Mouse (Mus musculus) intestine, postnatal 0 days (tissue): Measurements from ENCODE around the gene Nr5a2. TPM values are rescaled to one million over a fixed set of nuclear protein-coding genes. Genes with fewer than 3 reads are reported as not detected.
A peak's percentile ranks its signal among the peaks of the same experiment; 100 is the strongest.

Experiments
- ATAC-seq: fragments of 200-750 bp; cut with Nextera tagmentation; 2 replicates; pipeline ENCODE4 v1.8.0; 2017; ENCODE audit warnings: mild to moderate bottlenecking, moderate TSS enrichment, moderate library complexity
- H3K27ac ChIP-seq: fragments of 300-500 bp; sonication (generic); 2 replicates; pipeline ENCODE4 v1.5.1; 2014; ENCODE audit warnings: mild to moderate bottlenecking, low read depth, low read length, moderate library complexity
- H3K27me3 ChIP-seq: fragments of 300-500 bp; sonication (generic); replicated peaks from 2 replicates; pipeline ENCODE4 v1.6.1; 2014; ENCODE audit warnings: low read length, mixed read lengths; ENCODE audit not compliant: control insufficient read depth, insufficient read depth
- H3K36me3 ChIP-seq: fragments of 300-500 bp; sonication (generic); 2 replicates; pipeline ENCODE4 v1.6.1; 2014; ENCODE audit warnings: mild to moderate bottlenecking, moderate library complexity; ENCODE audit not compliant: control insufficient read depth, insufficient read depth
- H3K4me1 ChIP-seq: fragments of 300-500 bp; sonication (generic); replicated peaks from 2 replicates; pipeline ENCODE4 v1.6.1; 2014; ENCODE audit warnings: antibody characterized with exemption, low read length, mixed read lengths; ENCODE audit not compliant: control insufficient read depth, insufficient read depth
- H3K4me2 ChIP-seq: fragments of 300-500 bp; sonication (generic); replicated peaks from 2 replicates; pipeline ENCODE4 v1.6.1; 2014; ENCODE audit warnings: low read depth, mild to moderate bottlenecking, moderate library complexity
- H3K4me3 ChIP-seq: fragments of 300-500 bp; sonication (generic); 2 replicates; pipeline ENCODE4 v1.5.1; 2014; ENCODE audit warnings: low read depth, low read length
- H3K9ac ChIP-seq: fragments of 300-500 bp; sonication (generic); 2 replicates; pipeline ENCODE4 v1.6.1; 2014; ENCODE audit warnings: mild to moderate bottlenecking, low read depth, low read length
- H3K9me3 ChIP-seq: fragments of 300-500 bp; sonication (generic); 2 replicates; pipeline ENCODE4 v1.6.1; 2016; ENCODE audit warnings: mixed run types; ENCODE audit not compliant: control insufficient read depth
- CTCF ChIP-seq: sonication (generic); IDR thresholded peaks from 2 replicates; pipeline ENCODE4 v1.5.1; 2016; ENCODE audit warnings: low read depth, mild to moderate bottlenecking, control low read depth, antibody characterized with exemption, moderate library complexity
- WGBS: fragments of 180-500 bp; shearing (Covaris S2); extraction: QIAGEN DNeasy Blood & Tissue Kit; methylation state at CpG from one replicate; pipeline ENCODE4 v1.1.7; 2014; 5-methylcytosine and 5-hydroxymethylcytosine counted together
- polyA plus RNA-seq: library from polyadenylated mRNA; unstranded; fragments of >200 nt; fragmentation: Nextera tagmentation; extraction: Ambion mirVana; gene quantifications from 2 replicates; pipeline ENCODE4 v1.2.1, GENCODE M21; 2015

Gene Nr5a2
- 3.9 and 4.9 TPM in 2 replicates for polyA plus RNA-seq

DNA sequence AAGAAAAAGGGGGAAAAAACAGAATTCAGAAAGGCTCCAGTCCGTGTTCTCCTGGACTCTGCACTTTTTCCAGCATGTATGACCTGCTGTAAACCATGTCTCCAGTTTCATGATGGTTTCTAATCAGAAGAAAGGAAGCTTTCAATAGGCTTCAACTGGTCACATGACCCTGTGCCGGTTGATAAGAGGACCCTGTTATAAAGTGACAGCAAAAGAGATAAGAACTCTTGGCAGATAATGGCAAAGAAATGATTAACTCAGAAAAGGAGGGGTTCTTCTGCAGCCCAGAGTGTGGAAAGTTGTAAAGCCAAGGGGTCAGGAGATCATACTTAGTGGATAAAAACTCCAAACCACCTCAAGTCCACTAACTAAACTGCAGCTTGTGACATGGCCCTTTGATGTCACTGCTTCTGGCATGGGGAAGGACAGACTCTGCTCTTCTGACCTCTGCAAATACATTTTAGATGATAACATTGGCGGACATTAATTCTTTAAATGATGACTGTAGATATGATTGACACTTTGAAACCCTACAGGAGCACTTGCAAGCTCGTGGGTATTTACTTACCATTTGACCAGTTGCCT is at the start of gene Nr5a2:
Nr5a2 (minus strand) TSS at position 21 of the 585 bp plus-strand sequence.
- H3K9me3 ChIP-seq, result no peaks in the 10 kb centered on the region
- H3K4me1 ChIP-seq, result no peaks in the 10 kb centered on the region
- peak within 1 kb of the TSS; percentile 25 for H3K4me3 ChIP-seq
- no peaks in the 10 kb centered on the region for H3K27me3 ChIP-seq
- H3K4me2 ChIP-seq, result peak within 1 kb of the TSS; percentile 64
- H3K27ac ChIP-seq, result peak within 1 kb of the TSS; percentile 75
- no peak within 1 kb of the TSS for H3K9ac ChIP-seq
- peak; percentile 92 for ATAC-seq
- no peaks in the 10 kb centered on the region for H3K36me3 ChIP-seq
- WGBS, result 27% methylated on average over 4 of the region's 4 CpGs
- no peak for TF ChIP-seq CTCF

DNA sequence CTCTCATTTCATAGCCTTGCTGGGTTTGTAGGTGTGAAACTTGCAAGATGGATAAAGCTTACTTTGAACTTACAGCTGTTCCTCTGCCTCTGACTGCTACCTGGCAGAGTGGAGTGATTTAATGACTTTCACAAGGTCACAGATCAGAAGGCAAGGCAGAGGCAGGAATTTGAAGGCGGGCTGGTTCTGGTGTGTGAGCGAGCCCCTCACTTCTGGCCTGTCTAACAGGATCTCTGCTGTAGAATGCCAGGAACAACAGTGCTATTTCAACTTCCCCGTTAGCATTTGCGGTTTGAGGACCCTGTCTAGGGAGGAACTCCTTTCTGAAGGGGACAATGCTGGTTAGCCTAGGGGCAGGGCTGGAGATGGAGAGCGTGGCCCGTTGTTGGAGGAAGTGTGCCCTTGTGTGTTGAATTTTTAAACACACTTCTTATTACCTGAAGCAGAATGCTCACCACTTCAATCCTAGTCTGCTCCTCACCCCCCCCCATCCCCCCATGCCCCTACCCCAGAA is 48.5 kb upstream of the Nr5a2 start:
- no peak overlapping the region for H3K27ac ChIP-seq
- 61% methylated on average over 6 of the region's 6 CpGs for whole genome bisulfite sequencing
- no peak for ATAC-seq
- no peak overlapping the region for H3K9ac ChIP-seq
- TF ChIP-seq CTCF, result no peak
- H3K4me1 ChIP-seq, result no peaks in the 10 kb centered on the region
- no peak overlapping the region for H3K4me2 ChIP-seq
- H3K9me3 ChIP-seq, result no peaks in the 10 kb centered on the region
- H3K4me3 ChIP-seq, result no peak overlapping the region
- H3K27me3 ChIP-seq, result no peaks in the 10 kb centered on the region
- no peaks in the 10 kb centered on the region for H3K36me3 ChIP-seq

DNA sequence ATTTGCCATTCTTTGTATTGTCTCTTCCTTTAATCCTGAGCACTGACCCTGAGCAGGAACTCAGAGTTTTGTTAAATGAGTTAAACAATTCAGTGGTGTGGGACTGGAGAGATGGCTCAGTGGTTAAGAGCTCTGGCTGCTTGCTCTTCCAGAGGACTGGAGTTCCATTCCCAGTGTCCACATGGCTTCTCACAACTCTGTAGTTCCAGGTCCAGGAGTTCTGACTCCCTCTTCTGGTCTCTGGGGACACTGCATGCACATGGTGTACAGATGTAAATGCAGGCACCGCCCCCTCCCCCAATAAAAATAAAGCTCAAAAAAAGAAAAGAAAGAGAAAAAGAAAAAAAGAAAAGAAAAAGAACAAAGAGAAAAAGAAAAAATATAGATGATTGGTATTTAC is 43.6 kb upstream of the Nr5a2 start:
- H3K9ac ChIP-seq, result no peak overlapping the region
- H3K4me2 ChIP-seq, result no peak overlapping the region
- H3K36me3 ChIP-seq, result no peaks in the 10 kb centered on the region
- H3K4me3 ChIP-seq, result no peak overlapping the region
- 0 out of 2 replicates have a peak, but pooled peaks have one; percentile 23 for TF ChIP-seq CTCF
- H3K27ac ChIP-seq, result no peak overlapping the region
- 100% methylated on average over 1 of the region's 1 CpGs for WGBS
- no peaks in the 10 kb centered on the region for H3K27me3 ChIP-seq
- no peaks in the 10 kb centered on the region for H3K4me1 ChIP-seq
- H3K9me3 ChIP-seq, result no peaks in the 10 kb centered on the region
- ATAC-seq, result no peak

DNA sequence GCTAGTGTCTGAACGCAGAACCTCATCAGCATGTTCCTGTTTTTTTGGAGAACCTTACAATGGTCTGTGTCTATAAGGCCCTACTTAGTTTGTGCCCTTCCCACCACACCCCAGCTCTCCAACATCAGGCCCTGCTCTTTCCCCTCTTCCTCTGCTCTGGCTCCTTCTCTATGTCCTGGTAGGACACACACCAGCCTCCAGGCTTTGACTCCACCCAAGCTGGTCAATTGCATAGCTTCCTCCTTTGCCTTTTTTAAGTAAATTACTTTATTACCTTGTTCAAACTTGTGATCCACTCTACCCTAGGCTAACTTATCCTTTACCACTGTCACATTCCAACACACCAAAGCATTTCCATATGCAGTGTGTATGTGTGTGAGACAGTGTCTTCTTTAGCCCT is 42.9 kb upstream of the Nr5a2 start:
- H3K27ac ChIP-seq, result no peak overlapping the region
- 88% methylated on average over 1 of the region's 1 CpGs for WGBS
- H3K4me1 ChIP-seq, result no peaks in the 10 kb centered on the region
- H3K36me3 ChIP-seq, result no peaks in the 10 kb centered on the region
- H3K4me3 ChIP-seq, result no peak overlapping the region
- no peak for ATAC-seq
- TF ChIP-seq CTCF, result no peak
- no peak overlapping the region for H3K9ac ChIP-seq
- no peaks in the 10 kb centered on the region for H3K27me3 ChIP-seq
- H3K9me3 ChIP-seq, result no peaks in the 10 kb centered on the region
- no peak overlapping the region for H3K4me2 ChIP-seq

DNA sequence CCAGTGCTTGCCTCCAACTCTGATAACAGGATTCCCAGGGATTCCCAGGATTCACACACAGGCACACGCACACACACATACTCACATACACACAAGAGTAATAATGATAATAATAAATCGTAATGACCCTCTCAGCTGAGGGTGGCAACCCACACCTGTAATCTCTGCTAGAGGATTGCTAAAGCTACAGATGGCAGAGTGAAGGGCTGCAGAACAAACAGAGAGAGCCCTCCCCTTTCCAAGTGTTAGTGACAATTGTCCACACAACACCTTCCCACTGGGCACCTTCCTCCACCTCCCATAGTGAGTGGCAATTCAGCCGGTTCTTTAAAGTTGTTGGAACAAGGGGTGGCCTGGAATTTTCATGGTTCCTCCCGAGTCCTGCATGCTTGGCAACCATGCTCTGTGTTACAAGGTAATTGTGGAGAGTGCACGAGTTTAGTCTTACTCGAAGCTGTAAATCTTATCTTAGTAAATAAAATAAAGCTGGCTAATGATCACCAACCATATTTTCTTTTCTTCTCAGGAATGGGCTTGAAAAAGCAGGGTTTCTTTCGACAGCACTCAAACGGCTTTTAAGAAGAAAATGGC is 31.6 kb upstream of the Nr5a2 start:
- TF ChIP-seq CTCF, result no peak
- 27% methylated on average over 8 of the region's 8 CpGs for WGBS
- Histone ChIP-seq H3K4me2 (no peak overlapping the region), H3K36me3 (no peaks in the 10 kb centered on the region), H3K9ac (no peak overlapping the region), H3K9me3 (no peaks in the 10 kb centered on the region), H3K27ac (no peak overlapping the region), H3K4me1 (no peaks in the 10 kb centered on the region), H3K4me3 (no peak overlapping the region), H3K27me3 (no peaks in the 10 kb centered on the region)
- peak; percentile 78 for ATAC-seq

DNA sequence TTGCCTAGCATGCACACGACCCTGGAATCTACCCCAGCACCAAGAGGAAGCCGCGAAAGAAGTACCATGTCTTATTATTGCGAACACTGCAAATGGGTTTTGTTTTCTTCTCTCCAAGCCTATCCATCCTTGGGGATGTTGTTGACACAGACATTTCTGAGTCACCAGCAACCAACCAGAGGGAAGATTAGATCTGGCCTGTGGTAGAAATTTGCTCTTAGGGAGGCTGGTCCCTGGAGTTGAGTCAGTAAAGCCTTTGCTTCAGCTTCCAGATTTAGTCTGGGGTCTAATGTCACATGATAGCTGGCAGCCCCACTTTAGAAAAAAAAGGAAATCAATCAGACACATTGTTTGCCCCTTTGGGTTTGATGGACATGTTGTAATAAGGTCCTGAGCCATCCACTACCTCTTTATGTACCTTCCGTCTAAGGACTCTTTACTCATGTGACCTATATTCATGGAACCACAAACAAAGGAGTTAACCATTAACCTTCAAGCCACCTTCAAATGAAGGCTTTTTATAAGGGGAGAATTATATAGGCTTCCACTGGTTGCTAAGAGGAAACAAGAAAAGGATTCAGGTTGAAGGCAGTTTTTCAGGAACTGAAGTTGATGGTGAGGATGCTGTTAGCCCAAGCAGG is 20.1 kb upstream of the Nr5a2 start:
- H3K9me3 ChIP-seq, result no peaks in the 10 kb centered on the region
- H3K4me3 ChIP-seq, result no peak overlapping the region
- no peaks in the 10 kb centered on the region for H3K27me3 ChIP-seq
- ATAC-seq, result peak; percentile 75
- no peak overlapping the region for H3K27ac ChIP-seq
- WGBS, result 64% methylated on average over 5 of the region's 5 CpGs
- H3K36me3 ChIP-seq, result no peaks in the 10 kb centered on the region
- no peak overlapping the region for H3K4me2 ChIP-seq
- no peaks in the 10 kb centered on the region for H3K4me1 ChIP-seq
- no peak for TF ChIP-seq CTCF
- no peak overlapping the region for H3K9ac ChIP-seq
